Mouse (Mus musculus): ENCODE measurements at regions not wholly inside any gene's neighbourhood (a gene's known extent, or its start where the extent isn't known, plus 50 kb on each side); places are given as distances from the start of the nearest gene placed in this dataset.
A peak's percentile ranks its signal among the peaks of the same experiment; 100 is the strongest.

GRCm38 (mm10) chr3:78948171-78948570 lies 338.1 kb downstream of the Rapgef2 start:
- no peaks in the 10 kb centered on the region for H3K27me3 ChIP-seq (ENCODE audit: insufficient read depth, low read length)
- ATAC-seq (ENCODE audit: insufficient read depth) (peak; percentile 53; the same call in 1 of the 2 replicates), DNase-seq (peak; percentile 88)
- H3K4me2 ChIP-seq: no peak overlapping the region
- H3K27ac ChIP-seq (ENCODE audit: low read depth): no peak overlapping the region
- H3K4me3 ChIP-seq (ENCODE audit: low read depth, low read length): no peak overlapping the region
- H3K4me1 ChIP-seq (ENCODE audit: insufficient read depth): no peaks in the 10 kb centered on the region
- H3K9me3 ChIP-seq (ENCODE audit: low read depth, low read length): no peaks in the 10 kb centered on the region
- peak; percentile 80 for TF ChIP-seq CTCF (IDR thresholded peaks at IDR 0.05; ENCODE audit: low read depth)
- 21% methylated on average over 8 of the region's 8 CpGs for WGBS
- H3K9ac ChIP-seq: no peak overlapping the region
- H3K36me3 ChIP-seq (ENCODE audit: insufficient read depth): no peaks in the 10 kb centered on the region

GRCm38 (mm10) chr3:78947183-78947582 lies 339.1 kb downstream of the Rapgef2 start:
- WGBS: 83% methylated on average over 9 of the region's 9 CpGs

DNA sequence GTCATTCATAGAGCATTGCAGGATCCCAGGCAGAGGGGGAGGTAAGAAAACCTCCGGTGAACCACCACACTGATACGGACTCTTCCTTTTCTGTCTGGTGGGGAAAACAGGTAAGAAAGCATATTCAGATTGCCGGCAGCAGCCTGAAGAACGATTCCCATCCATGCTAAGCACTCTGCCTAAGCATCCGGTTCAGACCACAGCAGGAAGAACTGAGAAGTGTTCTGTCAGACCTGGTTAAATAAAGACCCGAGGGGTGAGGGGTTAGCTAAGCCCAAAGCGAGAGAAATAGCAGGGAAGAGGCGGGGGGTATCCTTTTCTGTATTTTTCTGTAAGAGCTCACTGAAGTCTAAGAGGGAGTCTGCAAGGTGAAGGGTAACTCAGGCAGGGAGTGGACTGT lies 342.1 kb downstream of the Rapgef2 start:
- Histone ChIP-seq H3K36me3 (ENCODE audit: insufficient read depth) (no peaks in the 10 kb centered on the region), H3K9ac (no peak overlapping the region), H3K4me1 (ENCODE audit: insufficient read depth) (no peaks in the 10 kb centered on the region), H3K9me3 (ENCODE audit: low read depth, low read length) (no peaks in the 10 kb centered on the region), H3K4me2 (no peak overlapping the region), H3K27me3 (ENCODE audit: insufficient read depth, low read length) (no peaks in the 10 kb centered on the region), H3K27ac (ENCODE audit: low read depth) (no peak overlapping the region), H3K4me3 (ENCODE audit: low read depth, low read length) (no peak overlapping the region)
- DNase-seq (no peak), ATAC-seq (ENCODE audit: insufficient read depth) (no peak)
- 61% methylated on average over 8 of the region's 8 CpGs for WGBS
- TF ChIP-seq CTCF (IDR thresholded peaks at IDR 0.05; ENCODE audit: low read depth): no peak

More at GRCm38 (mm10) chr3:78947183-78947582, 339.1 kb downstream of the Rapgef2 start:
- Histone ChIP-seq H3K4me1 (ENCODE audit: insufficient read depth) (no peaks in the 10 kb centered on the region), H3K36me3 (ENCODE audit: insufficient read depth) (no peaks in the 10 kb centered on the region), H3K27me3 (ENCODE audit: insufficient read depth, low read length) (no peaks in the 10 kb centered on the region), H3K4me3 (ENCODE audit: low read depth, low read length) (no peak overlapping the region), H3K4me2 (no peak overlapping the region), H3K9ac (no peak overlapping the region), H3K27ac (ENCODE audit: low read depth) (no peak overlapping the region), H3K9me3 (ENCODE audit: low read depth, low read length) (no peaks in the 10 kb centered on the region)
- no peak for ATAC-seq (ENCODE audit: insufficient read depth)
- no peak for DNase-seq
- TF ChIP-seq CTCF (IDR thresholded peaks at IDR 0.05; ENCODE audit: low read depth): no peak

GRCm38 (mm10) chr3:78932975-78933374 lies 353.3 kb downstream of the Rapgef2 start:
- H3K27me3 ChIP-seq (ENCODE audit: insufficient read depth, low read length): no peaks in the 10 kb centered on the region
- DNase-seq: peak; percentile 8
- H3K27ac ChIP-seq (ENCODE audit: low read depth): no peak overlapping the region
- H3K4me1 ChIP-seq (ENCODE audit: insufficient read depth): no peaks in the 10 kb centered on the region
- H3K9ac ChIP-seq: no peak overlapping the region
- ATAC-seq (ENCODE audit: insufficient read depth): no peak
- TF ChIP-seq CTCF (IDR thresholded peaks at IDR 0.05; ENCODE audit: low read depth): 0 out of 2 replicates have a peak, but pooled peaks have one; percentile 3
- no peaks in the 10 kb centered on the region for H3K9me3 ChIP-seq (ENCODE audit: low read depth, low read length)
- no peaks in the 10 kb centered on the region for H3K36me3 ChIP-seq (ENCODE audit: insufficient read depth)
- H3K4me3 ChIP-seq (ENCODE audit: low read depth, low read length): no peak overlapping the region
- 69% methylated on average over 3 of the region's 3 CpGs for WGBS
- no peak overlapping the region for H3K4me2 ChIP-seq

GRCm38 (mm10) chr3:78919850-78920249 lies 366.5 kb downstream of the Rapgef2 start:
- peak overlapping the region; percentile 56; the same call in 1 of the 2 replicates for H3K4me2 ChIP-seq
- H3K27me3 ChIP-seq (ENCODE audit: insufficient read depth, low read length): no peaks in the 10 kb centered on the region
- H3K36me3 ChIP-seq (ENCODE audit: insufficient read depth): no peaks in the 10 kb centered on the region
- H3K4me3 ChIP-seq (ENCODE audit: low read depth, low read length): no peak overlapping the region
- WGBS: 50% methylated on average over 6 of the region's 6 CpGs
- no peaks in the 10 kb centered on the region for H3K9me3 ChIP-seq (ENCODE audit: low read depth, low read length)
- ATAC-seq (ENCODE audit: insufficient read depth) (no peak), DNase-seq (no peak)
- H3K9ac ChIP-seq: no peak overlapping the region
- H3K27ac ChIP-seq (ENCODE audit: low read depth): no peak overlapping the region
- TF ChIP-seq CTCF (IDR thresholded peaks at IDR 0.05; ENCODE audit: low read depth): no peak
- H3K4me1 ChIP-seq (ENCODE audit: insufficient read depth): no peaks in the 10 kb centered on the region

GRCm38 (mm10) chr3:78919407-78919806 lies 366.9 kb downstream of the Rapgef2 start:
- DNase-seq: peak; percentile 89
- H3K4me1 ChIP-seq (ENCODE audit: insufficient read depth): no peaks in the 10 kb centered on the region
- no peaks in the 10 kb centered on the region for H3K36me3 ChIP-seq (ENCODE audit: insufficient read depth)
- H3K27me3 ChIP-seq (ENCODE audit: insufficient read depth, low read length): no peaks in the 10 kb centered on the region
- 11% methylated on average over 12 of the region's 12 CpGs for WGBS
- H3K9ac ChIP-seq: peak overlapping the region; percentile 36; the same call in 1 of the 2 replicates
- no peak overlapping the region for H3K27ac ChIP-seq (ENCODE audit: low read depth)
- ATAC-seq (ENCODE audit: insufficient read depth): peak; percentile 76
- peak overlapping the region; percentile 56 for H3K4me2 ChIP-seq
- peak; percentile 92 for TF ChIP-seq CTCF (IDR thresholded peaks at IDR 0.05; ENCODE audit: low read depth)
- no peak overlapping the region for H3K4me3 ChIP-seq (ENCODE audit: low read depth, low read length)
- H3K9me3 ChIP-seq (ENCODE audit: low read depth, low read length): no peaks in the 10 kb centered on the region

- no peak overlapping the region for H3K4me2 ChIP-seq
- WGBS: 36% methylated on average over 1 of the region's 1 CpGs
- no peak overlapping the region for H3K9ac ChIP-seq
- H3K9me3 ChIP-seq (ENCODE audit: low read depth, low read length): no peaks in the 10 kb centered on the region
- no peak overlapping the region for H3K27ac ChIP-seq (ENCODE audit: low read depth)
- H3K36me3 ChIP-seq (ENCODE audit: insufficient read depth): no peaks in the 10 kb centered on the region
- H3K27me3 ChIP-seq (ENCODE audit: insufficient read depth, low read length): no peaks in the 10 kb centered on the region
- no peaks in the 10 kb centered on the region for H3K4me1 ChIP-seq (ENCODE audit: insufficient read depth)
- DNase-seq (peak; percentile 26), ATAC-seq (ENCODE audit: insufficient read depth) (no peak)
- no peak overlapping the region for H3K4me3 ChIP-seq (ENCODE audit: low read depth, low read length)
- no peak for TF ChIP-seq CTCF (IDR thresholded peaks at IDR 0.05; ENCODE audit: low read depth)
These were observed 378.0 kb downstream of the Rapgef2 start for GRCm38 (mm10) chr3:78908196-78908844.

Measured in lung, embryonic 14.5 days (tissue).